Mouse (Mus musculus): Measurements from ENCODE around the gene Sh2b3. TPM values are rescaled to one million over a fixed set of nuclear protein-coding genes. Genes with fewer than 3 reads are reported as not detected.

Gene Sh2b3
- 61.7 and 87.0 TPM in 2 replicates for polyA plus RNA-seq (2012; rRNA removed)

DNA sequence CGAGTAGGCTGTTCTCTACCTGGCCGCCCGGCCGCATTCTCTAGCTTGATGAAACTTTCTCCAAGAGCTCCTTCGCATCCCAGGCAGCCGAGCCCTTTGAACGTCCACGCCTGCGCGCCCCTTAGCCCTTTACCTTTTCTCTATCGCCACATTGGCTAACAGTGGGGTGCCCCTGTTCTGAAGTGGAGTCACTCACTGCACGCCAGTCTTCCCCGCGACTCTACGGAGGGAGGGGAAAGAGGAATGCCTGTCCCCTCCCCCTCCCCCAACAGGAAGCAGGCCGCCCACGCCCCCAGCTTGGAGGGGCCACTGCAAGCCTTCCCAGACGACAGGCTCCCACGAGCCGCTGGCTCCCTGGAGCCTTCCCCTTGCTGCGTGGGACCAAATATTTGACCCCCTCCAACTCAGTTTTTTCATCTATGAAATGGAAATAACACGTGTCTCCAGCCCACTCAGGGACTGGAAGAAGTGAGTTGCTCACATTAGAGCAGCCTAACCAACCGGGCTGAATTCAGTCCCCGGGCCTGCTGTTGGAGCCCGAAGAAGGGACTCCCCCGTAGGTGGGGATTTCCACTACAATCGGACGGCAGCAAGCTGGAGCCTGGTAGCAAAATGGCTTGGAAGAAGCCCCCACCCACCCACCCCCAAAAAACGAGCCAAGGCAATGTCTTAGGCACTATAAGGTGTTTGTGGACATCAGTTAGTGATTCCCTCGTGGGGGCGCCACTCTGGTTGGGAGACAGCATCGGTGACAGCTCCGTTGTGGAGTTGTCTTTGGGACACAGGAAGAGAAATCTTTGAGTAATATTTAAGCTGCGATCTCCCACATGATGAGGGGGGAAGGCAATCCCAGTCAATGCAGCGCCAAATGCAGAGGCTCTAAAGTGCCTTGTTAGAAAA, at the start of gene Sh2b3:
Gene Sh2b3, minus strand, starts transcription at position 206 of the 900 bp plus-strand sequence.

DNA sequence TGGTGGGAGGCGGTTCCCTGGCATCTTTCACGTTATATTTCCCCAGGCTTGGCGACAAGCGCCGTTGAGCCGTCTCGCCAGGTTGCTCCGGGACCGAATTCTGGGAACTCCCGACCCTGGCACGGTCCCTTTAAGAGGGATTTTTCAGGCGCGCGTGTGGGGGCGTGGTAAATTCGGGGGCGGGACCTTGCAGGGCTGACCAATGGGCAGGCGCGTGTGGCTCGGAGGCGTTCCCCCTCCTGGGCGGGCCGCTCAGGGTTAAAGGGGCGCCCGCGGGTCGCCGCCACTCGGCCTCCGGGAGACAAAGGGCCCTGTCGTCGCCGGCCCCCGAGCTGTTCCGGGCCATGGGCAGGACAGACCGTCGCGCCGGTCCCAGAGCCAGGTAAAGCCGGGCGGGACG, 11.3 kb upstream of the Sh2b3 start, which contains the start of gene Pheta1:
Gene Pheta1, plus strand, starts transcription at position 242 of the 400 bp plus-strand sequence.

Other genes starting within 250 kb of the Sh2b3 start
- gene Aldh2, start 243.8 kb downstream of the Sh2b3 start, polyA plus RNA-seq (2012; rRNA removed): 880 and 1,335 TPM in 2 replicates
- gene Acad12, start 218.7 kb downstream of the Sh2b3 start, polyA plus RNA-seq (2012; rRNA removed): 8.7 and 12.8 TPM in 2 replicates
- 7.4 and 8.8 TPM in 2 replicates for gene Acad10, start 177.1 kb downstream of the Sh2b3 start, polyA plus RNA-seq (2012; rRNA removed)
- gene Brap, start 177.1 kb downstream of the Sh2b3 start, polyA plus RNA-seq (2012; rRNA removed): 26.7 and 32.8 TPM in 2 replicates
- 157 and 262 TPM in 2 replicates for gene Atxn2, start 126.3 kb downstream of the Sh2b3 start, polyA plus RNA-seq (2012; rRNA removed)
- 31.8 and 38.2 TPM in 2 replicates for gene Pheta1, start 11.3 kb upstream of the Sh2b3 start, polyA plus RNA-seq (2012; rRNA removed)
- gene Cux2, start 212.5 kb upstream of the Sh2b3 start, polyA plus RNA-seq (2012; rRNA removed): 4.2 and 6.5 TPM in 2 replicates

Data from ovary, adult 2 months (tissue).